ENCODE assay signal across 9 mouse cellular contexts in genomic region chr11:97684766-97685165, GRCm38 (mm10). TPM values are rescaled to one million over a fixed set of nuclear protein-coding genes. Genes with fewer than 3 reads are reported as not detected.
DNase-seq lines count a peak whose midpoint lies in the region; ATAC-seq and TF ChIP-seq lines count a peak whose summit lies in the region.
"Had no signal": no experiment of that assay in that cellular context is flagged by ENCODE, and none has a peak within 500 bp of the region (broad histone marks: within the 10 kb centered on the region; RNA-seq: fewer than 3 reads in every experiment).

No protein-coding gene starts in this region.

- H3K9me3 ChIP-seq in ES-Bruce4 (replicated peaks; ENCODE audit: control insufficient read depth, insufficient read depth, low read length, poor library complexity, severe bottlenecking) = no peaks in the 10 kb centered on the region
- H3K9me3 ChIP-seq in intestine, embryonic 16.5 days (ENCODE audit: control insufficient read depth, low read length) = no peaks in the 10 kb centered on the region

- DNase-seq in kidney, adult 9 months = peak; percentile 34
- DNase-seq in kidney, adult 8-10 months = no peak
- DNase-seq in urinary bladder, postnatal 36 days (ENCODE audit: low spot score in 2 of 2) = no peak
- DNase-seq in adrenal gland, adult 8-10 months = no peak
- DNase-seq in left cerebral cortex, adult 11 months (ENCODE audit: low spot score) = no peak
- DNase-seq: right cerebral cortex, postnatal 14 days had no signal

- H3K4me3 ChIP-seq in ES-Bruce4 (ENCODE audit: low read depth, low read length) = no peak overlapping the region
- no peak overlapping the region for H3K4me3 ChIP-seq in cortical plate, adult 2 months (ENCODE audit: insufficient read depth, low read length)
- no peak overlapping the region for H3K4me3 ChIP-seq in intestine, embryonic 16.5 days (ENCODE audit: low read length)

- H3K27ac ChIP-seq in ES-Bruce4 (ENCODE audit: insufficient read depth, low read length) = peak overlapping the region; percentile 39
- no peak overlapping the region for H3K27ac ChIP-seq in cortical plate, adult 2 months (ENCODE audit: insufficient read depth, low read length)
- peak overlapping the region; percentile 63; the same call in 1 of the 2 replicates for H3K27ac ChIP-seq in intestine, embryonic 16.5 days (ENCODE audit: low read length)

- peaks cover 27% of the 10 kb centered on the region for H3K36me3 ChIP-seq in ES-Bruce4 (ENCODE audit: control insufficient read depth, insufficient read depth, low read length, poor library complexity, severe bottlenecking)
- peaks cover 5% of the 10 kb centered on the region; the same call in 1 of the 2 replicates for H3K36me3 ChIP-seq in intestine, embryonic 16.5 days (ENCODE audit: control insufficient read depth, insufficient read depth, low read length)

- H3K27me3 ChIP-seq in ES-Bruce4 (ENCODE audit: control insufficient read depth, insufficient read depth, low read length, poor library complexity, severe bottlenecking) = no peaks in the 10 kb centered on the region
- H3K27me3 ChIP-seq in intestine, embryonic 16.5 days (replicated peaks; ENCODE audit: control insufficient read depth, insufficient read depth, low read length) = no peaks in the 10 kb centered on the region

- no peak for TF ChIP-seq CTCF in ES-Bruce4 (IDR thresholded peaks at IDR 0.05; ENCODE audit: low read depth, low read length)
- no peak for TF ChIP-seq CTCF in cortical plate, adult 2 months (IDR thresholded peaks at IDR 0.05; ENCODE audit: extremely low read depth, insufficient read depth, low read length)

- TF ChIP-seq POLR2A in ES-Bruce4 (IDR thresholded peaks at IDR 0.05; ENCODE audit: insufficient read depth, low read length) = no peak
- 0 out of 2 replicates have a peak, but pooled peaks have one; percentile 7 for TF ChIP-seq POLR2A in cortical plate, adult 2 months (IDR thresholded peaks at IDR 0.05; ENCODE audit: extremely low read depth, insufficient read depth, low read length)

- no peak for TF ChIP-seq EP300 in ES-Bruce4 (IDR thresholded peaks at IDR 0.05; ENCODE audit: insufficient read depth, low read depth, low read length)

- no peak for ATAC-seq in intestine, embryonic 16.5 days

- H3K4me1 ChIP-seq in ES-Bruce4 (ENCODE audit: control insufficient read depth, insufficient read depth, low read length) = peaks cover 7% of the 10 kb centered on the region
- H3K4me1 ChIP-seq in cortical plate, adult 2 months (ENCODE audit: control insufficient read depth, insufficient read depth, low read length) = peaks cover 4% of the 10 kb centered on the region
- peaks cover 18% of the 10 kb centered on the region for H3K4me1 ChIP-seq in intestine, embryonic 16.5 days (ENCODE audit: control insufficient read depth, insufficient read depth, low read length)

- 35% methylated on average over 7 of the region's 7 CpGs for WGBS in intestine, embryonic 16.5 days

- H3K9ac ChIP-seq in ES-Bruce4 (ENCODE audit: low read depth, poor library complexity, severe bottlenecking) = 0 out of 2 replicates have a peak overlapping the region, but pooled peaks have one; percentile 2
- H3K9ac ChIP-seq in intestine, embryonic 16.5 days (ENCODE audit: low read depth, low read length) = peak overlapping the region; percentile 54; the same call in 1 of the 2 replicates

- H3K4me2 ChIP-seq in intestine, embryonic 16.5 days (ENCODE audit: low read depth, low read length) = no peak overlapping the region

RNA-seq across cellular contexts. Expression of gene Cisd3, which starts 0.9 kb away (rescaled TPM):
- polyA plus RNA-seq in ES-Bruce4 (2011; ENCODE audit: insufficient read depth, insufficient read length, low read depth, missing spikeins) = 62.3 and 77.2 TPM in 2 replicates
- polyA plus RNA-seq in cortical plate, adult 2 months (2012; rRNA removed) = 59.9 and 65.5 TPM in 2 replicates
- polyA plus RNA-seq in intestine, embryonic 16.5 days (2015; fragmentation: Nextera tagmentation; extraction: Ambion mirVana) = 120 and 135 TPM in 2 replicates
- 100 to 1,000 TPM; 153 to 194 (median 169) TPM for total RNA-seq in adrenal gland, adult 8-10 months (2022)

RNA-seq across cellular contexts. Expression of gene Pcgf2, which starts 15.5 kb away (rescaled TPM):
- polyA plus RNA-seq in ES-Bruce4 (2011; ENCODE audit: insufficient read depth, insufficient read length, low read depth, missing spikeins) = 74.6 and 84.0 TPM in 2 replicates
- 64.1 and 72.2 TPM in 2 replicates for polyA plus RNA-seq in cortical plate, adult 2 months (2012; rRNA removed)
- 11.9 and 12.1 TPM in 2 replicates for polyA plus RNA-seq in intestine, embryonic 16.5 days (2015; fragmentation: Nextera tagmentation; extraction: Ambion mirVana)
- total RNA-seq in adrenal gland, adult 8-10 months (2022) = 10 to 100 TPM; 22.2 to 48.5 (median 32.1) TPM

RNA-seq across cellular contexts. Expression of gene Psmb3, which starts 18.4 kb away (rescaled TPM):
- polyA plus RNA-seq in ES-Bruce4 (2011; ENCODE audit: insufficient read depth, insufficient read length, low read depth, missing spikeins) = 296 and 332 TPM in 2 replicates
- 249 and 256 TPM in 2 replicates for polyA plus RNA-seq in cortical plate, adult 2 months (2012; rRNA removed)
- polyA plus RNA-seq in intestine, embryonic 16.5 days (2015; fragmentation: Nextera tagmentation; extraction: Ambion mirVana) = 419 and 429 TPM in 2 replicates
- total RNA-seq in adrenal gland, adult 8-10 months (2022) = 100 to 1,000 TPM; 197 to 238 (median 210) TPM

RNA-seq across cellular contexts. Expression of gene Mllt6, which starts 21.6 kb away (rescaled TPM):
- 23.7 and 25.2 TPM in 2 replicates for polyA plus RNA-seq in ES-Bruce4 (2011; ENCODE audit: insufficient read depth, insufficient read length, low read depth, missing spikeins)
- polyA plus RNA-seq in cortical plate, adult 2 months (2012; rRNA removed) = 78.5 and 83.4 TPM in 2 replicates
- polyA plus RNA-seq in intestine, embryonic 16.5 days (2015; fragmentation: Nextera tagmentation; extraction: Ambion mirVana) = 2.2 and 2.6 TPM in 2 replicates
- total RNA-seq in adrenal gland, adult 8-10 months (2022) = 10 to 100 TPM; 53.1 to 99.4 (median 71.8) TPM

RNA-seq across cellular contexts. Expression of gene Epop, which starts 55.3 kb away (rescaled TPM):
- polyA plus RNA-seq in ES-Bruce4 (2011; ENCODE audit: insufficient read depth, insufficient read length, low read depth, missing spikeins) = 39.3 and 44.1 TPM in 2 replicates
- polyA plus RNA-seq in cortical plate, adult 2 months (2012; rRNA removed) = 89.5 and 95.2 TPM in 2 replicates
- 1.1 and 1.3 TPM in 2 replicates for polyA plus RNA-seq in intestine, embryonic 16.5 days (2015; fragmentation: Nextera tagmentation; extraction: Ambion mirVana)
- 1 to 10 TPM; 2.1 to 5.4 (median 4.0) TPM for total RNA-seq in adrenal gland, adult 8-10 months (2022)
